Mouse (Mus musculus): Measurements from ENCODE around the gene Eme1. TPM values are rescaled to one million over a fixed set of nuclear protein-coding genes. Genes with fewer than 3 reads are reported as not detected.

The Eme1 gene
- total RNA-seq, 2 experiments from 2014 or later, result 6.7 to 20.2 TPM

DNA sequence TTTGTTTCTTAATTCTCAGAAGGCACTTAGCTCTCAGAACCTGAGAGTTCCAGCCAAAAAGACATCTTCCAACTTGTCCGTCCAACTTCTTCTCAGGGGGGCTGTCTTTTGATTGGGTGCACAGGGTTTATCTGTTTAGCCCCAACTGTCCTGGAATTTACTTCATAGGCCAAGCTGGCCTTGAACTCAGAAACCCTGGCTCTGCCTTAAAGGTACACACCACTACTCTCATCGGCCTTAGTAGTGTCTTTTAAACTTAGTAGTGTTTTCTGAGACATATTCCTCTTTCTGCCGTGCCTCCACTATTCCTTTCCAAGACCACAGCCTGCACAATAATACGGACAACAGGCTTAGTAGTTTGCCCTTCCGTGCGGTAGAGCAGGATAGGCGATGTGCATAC, 53.3 kb downstream of the Eme1 start:
- no peak for ATAC-seq (ENCODE audit: poor library complexity, severe bottlenecking)

GRCm38 (mm10) chr11:94598437-94599120, 55.2 kb downstream of the Eme1 start:
- ATAC-seq (ENCODE audit: poor library complexity, severe bottlenecking), result no peak

- no peak for ATAC-seq (ENCODE audit: poor library complexity, severe bottlenecking)
These were observed 56.4 kb downstream of the Eme1 start for GRCm38 (mm10) chr11:94597319-94597718.

DNA sequence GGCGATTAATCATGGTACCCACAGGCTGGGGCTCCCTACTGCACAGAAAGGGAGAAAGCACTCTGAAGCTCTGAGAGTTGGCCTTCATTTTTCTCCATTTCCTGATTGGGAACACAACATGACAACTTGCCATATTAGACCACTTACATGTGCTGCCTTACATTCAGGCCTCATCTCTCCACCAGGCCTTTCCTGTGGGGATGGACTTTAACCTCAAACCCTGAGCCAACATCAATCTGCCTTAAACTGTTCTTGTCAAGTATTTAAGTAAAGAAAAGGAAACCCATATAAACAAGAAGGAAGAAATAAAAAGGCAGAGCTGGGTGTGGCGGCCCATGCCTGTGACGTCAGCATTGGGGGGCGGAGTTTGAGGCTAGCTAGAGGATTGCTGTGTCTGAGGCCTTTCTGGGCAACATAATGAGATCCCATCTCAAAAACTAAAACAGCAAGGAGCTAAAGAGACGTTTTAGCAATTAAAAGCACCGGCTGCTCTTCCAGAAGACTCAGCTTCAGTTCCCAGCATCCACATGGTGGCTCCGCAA, 57.4 kb downstream of the Eme1 start:
- ATAC-seq (ENCODE audit: poor library complexity, severe bottlenecking), result peak; percentile 68; the same call in 1 of the 2 replicates

Other genes starting within 250 kb of the Eme1 start
- gene Cacna1g, start 179.8 kb downstream of the Eme1 start, total RNA-seq (2015), result 0.96 and 0.98 TPM in 2 replicates
- 0.16 TPM in 1 of 2 replicates, not detected in the other for gene Cacna1g, start 179.8 kb downstream of the Eme1 start, total RNA-seq (2017)
- gene Spata20, start 167.8 kb downstream of the Eme1 start, total RNA-seq (2015), result not detected in 2 replicates
- gene Spata20, start 167.8 kb downstream of the Eme1 start, total RNA-seq (2017), result not detected in 2 replicates
- gene Epn3, start 154.0 kb downstream of the Eme1 start, total RNA-seq (2015), result not detected in 2 replicates
- gene Epn3, start 154.0 kb downstream of the Eme1 start, total RNA-seq (2017), result not detected in 2 replicates
- gene Mycbpap, start 132.2 kb downstream of the Eme1 start, total RNA-seq (2015), result 0.23 TPM in 1 of 2 replicates, not detected in the other
- 0.20 TPM in 1 of 2 replicates, not detected in the other for gene Mycbpap, start 132.2 kb downstream of the Eme1 start, total RNA-seq (2017)
- gene Rsad1, start 104.7 kb downstream of the Eme1 start, total RNA-seq (2015), result 0.32 and 0.40 TPM in 2 replicates
- gene Rsad1, start 104.7 kb downstream of the Eme1 start, total RNA-seq (2017), result 0.59 and 0.89 TPM in 2 replicates
- not detected in 2 replicates for gene Chad, start 88.9 kb downstream of the Eme1 start, total RNA-seq (2015)
- gene Chad, start 88.9 kb downstream of the Eme1 start, total RNA-seq (2017), result not detected in 2 replicates
- gene Acsf2, start 52.1 kb downstream of the Eme1 start, total RNA-seq (2015), result 6.7 and 7.9 TPM in 2 replicates
- 0.37 and 1.1 TPM in 2 replicates for gene Acsf2, start 52.1 kb downstream of the Eme1 start, total RNA-seq (2017)
- 48.5 and 48.9 TPM in 2 replicates for gene Lrrc59, start 24.2 kb downstream of the Eme1 start, total RNA-seq (2015)
- 79.1 and 81.3 TPM in 2 replicates for gene Lrrc59, start 24.2 kb downstream of the Eme1 start, total RNA-seq (2017)
- gene Mrpl27, start 197 bp downstream of the Eme1 start, total RNA-seq (2015), result 38.0 and 49.5 TPM in 2 replicates
- 39.0 and 45.9 TPM in 2 replicates for gene Mrpl27, start 197 bp downstream of the Eme1 start, total RNA-seq (2017)
- 2.3 and 2.9 TPM in 2 replicates for gene Xylt2, start 23.6 kb upstream of the Eme1 start, total RNA-seq (2015)
- gene Xylt2, start 23.6 kb upstream of the Eme1 start, total RNA-seq (2017), result 4.3 and 8.1 TPM in 2 replicates
- not detected in 2 replicates for gene Gm11541, start 50.5 kb upstream of the Eme1 start, total RNA-seq (2015)
- not detected in 2 replicates for gene Gm11541, start 50.5 kb upstream of the Eme1 start, total RNA-seq (2017)
- gene Cdc34b, start 87.8 kb upstream of the Eme1 start, total RNA-seq (2015), result not detected in 2 replicates
- gene Cdc34b, start 87.8 kb upstream of the Eme1 start, total RNA-seq (2017), result not detected in 2 replicates
- not detected in 2 replicates for gene Tmem92, start 128.7 kb upstream of the Eme1 start, total RNA-seq (2015)
- gene Tmem92, start 128.7 kb upstream of the Eme1 start, total RNA-seq (2017), result not detected in 2 replicates